Mouse (Mus musculus) midbrain, embryonic 16.5 days (tissue): ENCODE data around the gene Maml1. TPM values are rescaled to one million over a fixed set of nuclear protein-coding genes. Genes with fewer than 3 reads are reported as not detected.

Experiments
- ATAC-seq: fragments of 200-750 bp; cut with Nextera tagmentation; 2 replicates; pipeline ENCODE4 v1.8.0; 2017; ENCODE audit warnings: moderate TSS enrichment
- H3K27ac ChIP-seq: fragments of 300-500 bp; sonication (generic); 2 replicates; pipeline ENCODE4 v1.5.1; 2014; ENCODE audit warnings: mild to moderate bottlenecking, low read length, mixed read lengths
- H3K27me3 ChIP-seq: fragments of 300-500 bp; sonication (generic); 2 replicates; pipeline ENCODE4 v1.6.1; 2014; ENCODE audit warnings: low read depth, low read length, mixed read lengths; ENCODE audit not compliant: control insufficient read depth, insufficient read depth
- H3K36me3 ChIP-seq: fragments of 300-500 bp; sonication (generic); 2 replicates; pipeline ENCODE4 v1.6.1; 2014; ENCODE audit warnings: mild to moderate bottlenecking, low read length, moderate library complexity, mixed read lengths; ENCODE audit not compliant: control insufficient read depth, insufficient read depth
- H3K4me1 ChIP-seq: fragments of 300-500 bp; sonication (generic); 2 replicates; pipeline ENCODE4 v1.6.1; 2014; ENCODE audit warnings: mild to moderate bottlenecking, low read length, mixed read lengths; ENCODE audit not compliant: control insufficient read depth, insufficient read depth
- H3K4me2 ChIP-seq: fragments of 300-500 bp; sonication (generic); 2 replicates; pipeline ENCODE4 v1.6.1; 2014; ENCODE audit warnings: mild to moderate bottlenecking, low read length, mixed read lengths
- H3K4me3 ChIP-seq: fragments of 300-500 bp; sonication (generic); 2 replicates; pipeline ENCODE4 v1.5.1; 2014; ENCODE audit warnings: low read depth, mild to moderate bottlenecking, low read length, moderate library complexity, mixed read lengths
- H3K9ac ChIP-seq: fragments of 300-500 bp; sonication (generic); 2 replicates; pipeline ENCODE4 v1.6.1; 2014; ENCODE audit warnings: low read depth, low read length, mixed read lengths
- H3K9me3 ChIP-seq: fragments of 300-500 bp; sonication (generic); replicated peaks from 2 replicates; pipeline ENCODE4 v1.6.1; 2014; ENCODE audit warnings: mild to moderate bottlenecking, low read length, mixed read lengths; ENCODE audit not compliant: control insufficient read depth, poor library complexity, severe bottlenecking
- WGBS: fragments of 180-500 bp; shearing (Covaris S2); extraction: QIAGEN DNeasy Blood & Tissue Kit; methylation state at CpG from one replicate; pipeline ENCODE4 v1.1.7; 2014; 5-methylcytosine and 5-hydroxymethylcytosine counted together
- polyA plus RNA-seq: library from polyadenylated mRNA; unstranded; fragments of >200 nt; fragmentation: Nextera tagmentation; extraction: Ambion mirVana; gene quantifications from 2 replicates; pipeline ENCODE4 v1.2.1, GENCODE M21; 2015

The Maml1 gene
- polyA plus RNA-seq, 1 experiment from 2014 or later = 2.0 TPM

DNA sequence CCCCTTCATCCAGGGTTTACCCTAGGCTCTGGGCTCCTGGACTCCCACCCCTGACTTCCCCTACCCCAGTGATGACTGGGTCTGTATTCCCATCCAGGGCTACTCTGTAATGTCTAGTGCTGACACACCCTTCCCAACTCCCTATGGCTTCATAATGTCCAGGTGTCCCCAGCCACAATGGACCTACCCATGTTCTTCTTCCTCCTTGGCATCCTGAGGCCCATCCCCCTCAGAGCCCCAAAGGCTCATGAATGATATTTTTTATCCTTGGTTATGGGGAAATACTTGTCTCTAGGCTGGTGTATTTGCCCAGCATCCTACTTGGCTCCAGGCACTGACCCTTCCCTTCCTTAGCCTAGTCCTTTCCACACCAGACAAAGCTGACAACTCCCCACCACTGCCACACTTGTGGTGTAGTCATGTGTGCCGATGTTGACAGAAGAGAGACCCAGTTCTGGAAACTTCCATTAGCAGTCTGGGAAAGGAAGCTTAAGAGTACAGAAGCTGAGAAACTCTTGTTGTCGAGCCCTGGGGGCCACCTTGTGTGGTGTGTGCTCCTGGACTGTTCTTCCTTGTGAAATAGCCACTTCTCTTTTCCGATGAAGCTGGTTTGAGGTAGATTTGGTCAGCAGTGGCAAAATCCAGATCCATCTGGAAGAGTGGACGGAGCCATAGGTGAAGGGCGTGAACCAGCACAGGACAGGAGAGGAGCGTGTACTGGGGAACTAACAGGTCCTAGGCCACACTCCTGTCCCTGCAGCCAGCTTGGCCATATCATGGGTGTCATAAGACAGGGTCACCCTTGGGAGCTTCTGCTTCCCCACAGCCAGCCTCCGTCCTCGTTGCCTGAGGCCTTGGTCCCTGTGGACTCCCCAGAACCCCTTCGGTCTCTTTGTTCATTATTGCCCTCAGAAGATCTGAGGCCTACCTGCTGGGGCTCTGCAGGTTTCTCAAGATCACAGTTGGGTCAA lies 53.0 kb downstream of the Maml1 start:
- Histone ChIP-seq H3K9ac (no peak overlapping the region), H3K4me3 (no peak overlapping the region), H3K4me1 (peaks cover 9% of the 10 kb centered on the region; the same call in 1 of the 2 replicates), H3K36me3 (peaks cover 9% of the 10 kb centered on the region), H3K27me3 (peaks cover 15% of the 10 kb centered on the region), H3K4me2 (no peak overlapping the region), H3K27ac (no peak overlapping the region), H3K9me3 (no peaks in the 10 kb centered on the region)
- ATAC-seq = no peak
- WGBS = 89% methylated on average over 9 of the region's 9 CpGs

- ATAC-seq = no peak
- WGBS = 57% methylated on average over 10 of the region's 10 CpGs
- peak within 1 kb of the TSS; percentile 92; the same call in 1 of the 2 replicates for H3K4me2 ChIP-seq
Observed at GRCm38 (mm10) chr11:50238324-50238723, 53.8 kb downstream of the Maml1 start, which contains the start of gene Ltc4s. TSS of gene Ltc4s (minus strand) at chr11:50238616.

DNA sequence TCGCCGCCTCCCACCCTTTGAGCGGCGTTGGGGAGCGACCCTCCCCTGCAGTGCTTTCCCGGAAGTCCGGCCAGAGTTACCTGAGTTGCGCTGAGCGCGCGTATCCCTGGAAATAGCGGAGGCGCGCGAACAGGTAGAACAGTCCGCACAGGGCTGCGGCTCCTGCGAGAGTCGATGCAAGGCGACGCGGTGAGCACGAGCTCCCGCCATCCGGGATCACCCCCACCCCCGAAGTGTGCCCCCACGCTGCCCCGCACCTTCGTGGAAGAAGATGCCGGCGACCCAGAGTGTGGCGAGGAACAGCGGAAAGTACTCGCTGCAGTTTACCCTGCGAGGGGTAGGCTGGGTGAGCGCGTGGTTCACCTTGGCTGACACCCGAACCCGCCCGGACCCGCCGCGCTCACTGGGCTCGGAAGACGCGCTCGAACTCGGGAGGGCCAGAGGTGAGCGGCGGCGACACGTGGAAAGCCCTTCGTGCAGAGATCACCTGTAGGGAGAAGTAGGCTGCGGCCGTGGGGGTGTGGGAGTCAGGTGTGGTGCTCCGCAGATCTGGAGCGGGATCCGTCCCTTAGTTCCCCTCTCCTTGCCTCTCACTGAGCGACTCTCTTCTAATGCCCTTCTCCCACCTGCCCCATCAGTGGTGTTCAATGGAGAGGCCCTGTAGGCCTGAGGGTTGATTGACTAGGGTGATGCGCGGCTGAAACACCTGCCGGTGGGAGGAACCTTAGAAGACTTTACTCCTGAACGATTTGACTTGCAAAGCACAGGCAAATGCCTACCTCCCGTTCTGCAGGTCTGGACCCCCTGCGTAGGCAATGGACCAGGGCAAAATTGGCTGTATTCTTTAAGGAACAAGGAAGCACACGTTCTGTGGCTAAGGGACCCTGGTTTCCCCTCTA lies 54.9 kb downstream of the Maml1 start:
- Histone ChIP-seq H3K27ac (no peak overlapping the region), H3K27me3 (peaks cover 15% of the 10 kb centered on the region), H3K9ac (peak overlapping the region; percentile 51), H3K36me3 (peaks cover 26% of the 10 kb centered on the region), H3K4me2 (peak overlapping the region; percentile 92), H3K9me3 (no peaks in the 10 kb centered on the region), H3K4me3 (peak overlapping the region; percentile 55), H3K4me1 (peaks cover 9% of the 10 kb centered on the region; the same call in 1 of the 2 replicates)
- 1% methylated on average over 66 of the region's 66 CpGs for WGBS
- peak; percentile 76 for ATAC-seq

More at GRCm38 (mm10) chr11:50238324-50238723, 53.8 kb downstream of the Maml1 start, which contains the start of gene Ltc4s:
- Histone ChIP-seq H3K27ac (no peak within 1 kb of the TSS), H3K9me3 (no peaks in the 10 kb centered on the region), H3K36me3 (peaks cover 16% of the 10 kb centered on the region), H3K9ac (no peak within 1 kb of the TSS), H3K4me1 (peaks cover 9% of the 10 kb centered on the region; the same call in 1 of the 2 replicates), H3K27me3 (peaks cover 15% of the 10 kb centered on the region), H3K4me3 (no peak within 1 kb of the TSS)

- H3K4me2 ChIP-seq = peak overlapping the region; percentile 92
- peaks cover 29% of the 10 kb centered on the region for H3K36me3 ChIP-seq
- under 1% methylated on average over 21 of the region's 27 CpGs for WGBS
- H3K4me3 ChIP-seq = peak overlapping the region; percentile 55
- peaks cover 9% of the 10 kb centered on the region; the same call in 1 of the 2 replicates for H3K4me1 ChIP-seq
- peak; percentile 80 for ATAC-seq
- peaks cover 15% of the 10 kb centered on the region for H3K27me3 ChIP-seq
- H3K9me3 ChIP-seq = no peaks in the 10 kb centered on the region
- H3K9ac ChIP-seq = peak overlapping the region; percentile 51
- no peak overlapping the region for H3K27ac ChIP-seq
Observed at GRCm38 (mm10) chr11:50236540-50236936, 55.6 kb downstream of the Maml1 start.

DNA sequence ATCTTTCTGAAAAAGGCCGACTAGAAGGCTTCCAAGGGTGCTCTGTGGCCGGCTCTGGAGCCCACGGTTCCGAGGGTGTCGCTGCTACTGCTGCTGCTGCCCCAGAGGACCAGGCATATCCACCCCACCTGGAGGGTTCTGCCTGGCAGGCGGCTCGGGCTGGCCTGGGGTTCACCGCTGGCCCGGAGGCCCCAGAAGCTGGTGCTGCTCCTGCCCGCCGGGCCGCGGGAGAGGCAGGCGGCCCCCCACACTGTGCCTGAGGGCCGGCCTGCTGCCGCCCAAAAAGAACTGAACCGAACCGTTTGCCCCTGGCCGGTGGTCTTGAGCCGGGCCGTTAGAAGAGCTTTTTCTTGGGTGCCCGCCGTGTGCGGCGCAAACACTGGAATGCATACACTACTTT lies 57.5 kb downstream of the Maml1 start:
- Histone ChIP-seq H3K27me3 (peaks cover 15% of the 10 kb centered on the region), H3K4me3 (no peak overlapping the region), H3K27ac (no peak overlapping the region), H3K9ac (no peak overlapping the region), H3K9me3 (no peaks in the 10 kb centered on the region), H3K4me2 (no peak overlapping the region), H3K36me3 (peaks cover 29% of the 10 kb centered on the region), H3K4me1 (peaks cover 9% of the 10 kb centered on the region; the same call in 1 of the 2 replicates)
- 94% methylated on average over 25 of the region's 25 CpGs for WGBS
- no peak for ATAC-seq

DNA sequence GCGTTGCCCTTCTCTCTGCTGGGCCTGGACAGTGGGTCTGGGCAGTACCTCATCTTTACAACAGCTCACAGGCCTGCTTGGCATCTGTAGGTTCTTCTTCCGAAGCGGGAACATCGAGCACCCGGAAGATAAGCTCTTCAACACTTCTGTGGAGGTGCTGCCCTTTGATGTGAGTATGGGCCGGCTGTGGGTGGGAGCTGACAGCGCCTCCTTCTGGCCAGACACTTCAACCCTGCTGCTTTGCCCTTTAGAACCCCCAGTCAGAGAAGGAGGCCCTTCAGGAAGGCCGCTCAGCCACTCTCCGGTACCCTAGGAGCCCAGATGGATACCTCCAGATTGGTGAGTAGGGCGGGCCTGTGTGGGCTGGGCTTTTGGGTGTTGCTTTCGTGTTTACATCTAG lies 58.1 kb downstream of the Maml1 start:
- H3K4me2 ChIP-seq = no peak overlapping the region
- no peak overlapping the region for H3K27ac ChIP-seq
- H3K9ac ChIP-seq = no peak overlapping the region
- ATAC-seq = no peak
- H3K27me3 ChIP-seq = peaks cover 15% of the 10 kb centered on the region
- no peaks in the 10 kb centered on the region for H3K9me3 ChIP-seq
- H3K4me1 ChIP-seq = peaks cover 12% of the 10 kb centered on the region; the same call in 1 of the 2 replicates
- WGBS = 84% methylated on average over 11 of the region's 11 CpGs
- no peak overlapping the region for H3K4me3 ChIP-seq
- peaks cover 29% of the 10 kb centered on the region for H3K36me3 ChIP-seq

DNA sequence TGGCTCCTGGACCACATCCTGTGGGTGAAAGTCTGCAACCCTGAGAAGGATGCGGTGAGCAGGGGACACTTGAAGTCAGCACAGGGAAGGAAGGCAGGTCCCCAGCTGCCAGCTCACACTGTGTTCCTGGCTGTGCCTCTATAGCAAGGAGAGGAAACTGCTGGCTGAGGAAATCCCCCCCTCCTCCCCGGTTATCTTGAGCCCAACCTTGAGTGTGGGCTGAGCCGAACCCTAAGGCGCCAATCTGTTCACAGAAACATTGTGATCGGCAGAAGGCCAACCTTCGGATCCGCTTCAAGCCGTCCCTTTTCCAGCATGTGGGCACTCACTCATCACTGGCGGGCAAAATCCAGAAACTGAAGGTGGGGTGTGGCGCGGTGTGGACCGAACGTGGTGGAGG lies 59.1 kb downstream of the Maml1 start:
- H3K9me3 ChIP-seq = no peaks in the 10 kb centered on the region
- H3K36me3 ChIP-seq = peaks cover 29% of the 10 kb centered on the region
- ATAC-seq = no peak
- H3K4me3 ChIP-seq = no peak overlapping the region
- H3K27ac ChIP-seq = no peak overlapping the region
- WGBS = 96% methylated on average over 13 of the region's 13 CpGs
- H3K27me3 ChIP-seq = peaks cover 10% of the 10 kb centered on the region
- H3K4me2 ChIP-seq = no peak overlapping the region
- peaks cover 16% of the 10 kb centered on the region; the same call in 1 of the 2 replicates for H3K4me1 ChIP-seq
- no peak overlapping the region for H3K9ac ChIP-seq

DNA sequence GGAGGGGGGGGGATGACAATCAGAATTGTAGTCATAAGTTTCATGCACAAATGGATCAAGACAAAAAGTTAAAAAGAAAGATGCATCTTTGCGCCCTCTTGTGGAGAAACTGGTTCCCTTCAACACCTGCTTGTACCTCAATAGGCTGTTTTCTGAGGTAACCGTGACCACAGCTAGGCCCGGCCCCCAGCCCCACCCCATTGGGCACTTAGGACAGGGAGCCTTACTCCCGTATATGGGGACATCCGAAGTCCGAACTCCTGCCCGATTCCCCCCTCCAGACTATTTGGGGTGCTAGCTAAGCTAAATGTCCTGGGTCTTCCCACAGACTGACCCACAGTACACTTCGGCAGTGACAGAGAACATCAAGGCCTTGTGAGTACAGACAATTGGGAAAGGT lies 60.7 kb downstream of the Maml1 start:
- H3K9ac ChIP-seq = no peak overlapping the region
- peaks cover 26% of the 10 kb centered on the region for H3K4me1 ChIP-seq
- H3K27me3 ChIP-seq = 0 out of 2 replicates have a peak, but pooled peaks cover 4% of the 10 kb centered on the region
- H3K36me3 ChIP-seq = peaks cover 29% of the 10 kb centered on the region
- H3K9me3 ChIP-seq = no peaks in the 10 kb centered on the region
- H3K4me3 ChIP-seq = no peak overlapping the region
- no peak for ATAC-seq
- no peak overlapping the region for H3K27ac ChIP-seq
- no peak overlapping the region for H3K4me2 ChIP-seq
- WGBS = 17% methylated on average over 8 of the region's 8 CpGs
